Mouse (Mus musculus) monocyte, adult 5-6 weeks (primary cell): Measurements from ENCODE around the gene Odf2l. TPM values are rescaled to one million over a fixed set of nuclear protein-coding genes. Genes with fewer than 3 reads are reported as not detected.

Experiments
- ATAC-seq: fragments of 153-309, 156-312 bp; replicated peaks from 2 replicates; pipeline ENCODE4 v1.8.0; 2017; ENCODE audit warnings: mild to moderate bottlenecking; ENCODE audit not compliant: low TSS enrichment, insufficient number of reproducible peaks, severe bottlenecking, poor library complexity, low FRiP score
- total RNA-seq: library from RNA; stranded (forward); fragments of 200-1000, 200-491, 200-594 nt; gene quantifications from 3 replicates; pipeline ENCODE4 v1.2.3, GENCODE M21; 2017

Odf2l gene
- total RNA-seq, 1 experiment from 2014 or later: 34.9 TPM

GRCm38 (mm10) chr3:145184645-145185044 lies 66.3 kb downstream of the Odf2l start:
- no peak for ATAC-seq

GRCm38 (mm10) chr3:145191972-145192371 lies 73.6 kb downstream of the Odf2l start:
- ATAC-seq: no peak

- ATAC-seq: no peak
Measured at GRCm38 (mm10) chr3:145195240-145195923, 77.0 kb downstream of the Odf2l start.

GRCm38 (mm10) chr3:145198050-145198449 lies 79.7 kb downstream of the Odf2l start:
- no peak for ATAC-seq

Other genes starting within 250 kb of the Odf2l start
- not detected in 3 replicates for gene Clca4b, start 186.1 kb upstream of the Odf2l start, total RNA-seq
- gene Clca4a, start 143.5 kb upstream of the Odf2l start, total RNA-seq: not detected in 3 replicates
- not detected in 3 replicates for gene Clca1, start 85.8 kb upstream of the Odf2l start, total RNA-seq
- not detected in 3 replicates for gene Clca2, start 19.1 kb upstream of the Odf2l start, total RNA-seq
- not detected in 3 replicates for gene Col24a1, start 173.9 kb downstream of the Odf2l start, total RNA-seq